Mouse (Mus musculus): ENCODE measurements around the gene Asic2. TPM values are rescaled to one million over a fixed set of nuclear protein-coding genes. Genes with fewer than 3 reads are reported as not detected.

The Asic2 gene
- polyA plus RNA-seq, 1 experiment: 0.08 TPM

DNA sequence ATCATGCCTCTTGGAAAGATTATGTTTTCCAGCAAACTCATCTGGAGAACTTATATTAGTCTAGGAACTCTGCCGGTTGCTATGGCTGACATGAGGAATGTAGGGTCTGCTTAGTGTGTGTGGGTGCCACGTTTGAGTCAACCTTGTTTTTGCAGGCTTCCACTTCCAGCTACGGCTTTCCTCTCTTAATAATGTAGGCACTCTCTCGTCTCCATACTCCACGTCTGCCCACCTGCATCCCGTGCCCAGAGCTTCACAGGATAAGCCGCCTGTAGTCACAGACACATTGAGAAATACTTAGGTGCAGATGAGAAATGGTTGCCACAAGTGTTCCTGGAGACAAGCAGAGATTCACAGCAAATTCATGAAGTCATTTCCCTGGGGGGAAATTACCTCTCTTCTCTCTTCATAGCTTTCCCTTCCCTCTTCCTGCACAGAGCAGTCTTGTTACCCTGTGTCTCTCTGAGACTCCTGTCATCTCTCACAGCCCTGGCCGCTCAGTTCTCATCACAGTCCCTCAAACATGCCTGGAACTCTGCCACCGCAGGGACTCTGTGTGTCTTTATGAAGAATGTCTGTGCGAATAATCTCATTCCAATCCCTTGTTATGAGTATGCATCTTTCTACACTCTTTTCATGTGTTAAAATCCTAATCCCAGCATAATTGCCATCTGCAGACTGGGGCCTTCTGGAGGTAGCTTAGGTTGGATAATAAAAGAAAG is 102.4 kb downstream of the Asic2 start:
- Histone ChIP-seq H3K27me3 (ENCODE audit: control insufficient read depth, insufficient read depth, low read length) (no peaks in the 10 kb centered on the region), H3K27ac (ENCODE audit: control insufficient read depth, insufficient read depth, low read length) (no peak overlapping the region), H3K4me3 (ENCODE audit: control insufficient read depth, insufficient read depth, low read length) (no peak overlapping the region), H3K36me3 (ENCODE audit: control insufficient read depth, insufficient read depth, low read length) (no peaks in the 10 kb centered on the region), H3K4me1 (replicated peaks; ENCODE audit: control insufficient read depth, insufficient read depth, low read length) (no peaks in the 10 kb centered on the region)
- DNase-seq: no peak
- TF ChIP-seq POLR2A (IDR thresholded peaks at IDR 0.05; ENCODE audit: control insufficient read depth, extremely low read depth, insufficient read depth, low read length, poor library complexity) (no peak), CTCF (IDR thresholded peaks at IDR 0.05; ENCODE audit: borderline replicate concordance, control insufficient read depth, extremely low read depth, insufficient read depth, low read length, poor library complexity) (no peak)
- 88% methylated on average over 10 of the region's 10 CpGs for WGBS

DNA sequence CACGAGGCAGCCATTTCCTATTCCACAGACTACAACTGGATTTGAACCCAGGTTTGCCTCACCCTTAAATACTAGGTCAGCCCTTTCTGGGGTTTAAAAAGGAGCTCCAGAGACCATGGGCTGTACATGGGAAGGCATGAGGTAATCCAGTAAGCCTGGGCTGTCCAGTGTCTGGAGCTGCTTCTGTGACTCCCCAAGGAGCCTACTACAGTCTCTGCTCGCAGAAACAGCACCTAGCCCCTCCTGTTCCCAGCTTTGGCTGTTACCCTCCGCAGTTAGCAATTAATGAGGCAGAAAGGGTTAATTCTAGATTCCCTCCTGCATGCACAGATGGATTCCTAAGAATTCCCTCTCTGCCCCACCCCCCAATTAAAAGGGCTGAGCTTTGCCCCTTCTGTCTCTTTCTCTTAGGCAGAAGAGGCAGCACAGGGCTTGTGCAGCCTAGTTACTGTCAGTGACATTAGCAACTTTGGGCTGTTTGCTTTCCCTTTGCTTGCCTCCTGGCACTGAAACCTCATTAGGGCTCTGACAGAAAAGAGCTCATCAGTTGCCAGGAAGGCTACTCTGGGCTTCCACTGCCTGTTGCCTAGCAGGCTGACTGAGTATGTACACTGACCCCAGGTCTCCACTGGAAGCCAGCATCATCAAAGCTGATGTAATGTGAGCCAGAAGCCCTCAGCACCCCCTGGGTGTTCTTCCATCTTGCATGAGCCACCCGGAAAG is 107.8 kb downstream of the Asic2 start, which contains the start of gene 5530401A14Rik:
5530401A14Rik (plus strand) TSS at position 424 of the 723 bp plus-strand sequence.
- TF ChIP-seq CTCF (IDR thresholded peaks at IDR 0.05; ENCODE audit: borderline replicate concordance, control insufficient read depth, extremely low read depth, insufficient read depth, low read length, poor library complexity) (no peak), POLR2A (IDR thresholded peaks at IDR 0.05; ENCODE audit: control insufficient read depth, extremely low read depth, insufficient read depth, low read length, poor library complexity) (no peak)
- WGBS: 85% methylated on average over 4 of the region's 4 CpGs
- H3K4me1 ChIP-seq (replicated peaks; ENCODE audit: control insufficient read depth, insufficient read depth, low read length): no peaks in the 10 kb centered on the region
- no peak within 1 kb of the TSS for H3K4me3 ChIP-seq (ENCODE audit: control insufficient read depth, insufficient read depth, low read length)
- H3K27ac ChIP-seq (ENCODE audit: control insufficient read depth, insufficient read depth, low read length): no peak within 1 kb of the TSS
- H3K27me3 ChIP-seq (ENCODE audit: control insufficient read depth, insufficient read depth, low read length): no peaks in the 10 kb centered on the region
- no peaks in the 10 kb centered on the region for H3K36me3 ChIP-seq (ENCODE audit: control insufficient read depth, insufficient read depth, low read length)
- no peak for DNase-seq

DNA sequence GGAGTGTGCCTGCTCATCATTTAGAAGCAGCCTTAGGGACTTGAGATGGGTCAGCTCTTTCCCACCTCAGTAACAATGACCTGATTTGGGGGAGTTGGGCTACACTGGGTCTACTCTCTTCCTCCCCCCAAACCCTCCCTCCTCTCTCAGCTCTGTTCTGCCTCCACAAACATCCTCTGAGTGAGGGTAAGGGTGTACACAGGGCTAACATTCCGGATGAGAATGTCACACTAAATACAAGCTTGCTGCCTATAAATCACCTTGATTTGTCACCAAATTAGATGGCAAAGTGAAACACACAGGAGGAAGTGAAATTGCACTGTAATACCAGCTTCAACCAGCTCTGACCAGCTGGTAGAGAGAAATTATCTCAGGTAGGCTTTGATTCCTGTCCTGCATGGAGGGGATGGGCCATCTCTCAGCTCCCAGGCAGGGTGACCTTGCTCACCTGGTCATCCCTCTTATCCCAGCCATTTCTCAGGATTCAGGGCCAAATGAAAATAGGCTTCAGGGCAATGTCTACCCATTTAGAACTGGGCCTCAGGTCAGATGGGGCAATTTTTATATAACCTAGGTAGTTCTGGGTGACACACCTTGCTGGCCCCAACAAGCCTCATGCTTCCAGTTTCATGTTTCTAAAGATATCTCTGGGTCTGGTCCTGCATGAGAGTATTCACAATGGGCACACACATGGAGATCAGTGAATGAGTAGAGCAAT is 120.3 kb downstream of the Asic2 start:
- TF ChIP-seq POLR2A (IDR thresholded peaks at IDR 0.05; ENCODE audit: control insufficient read depth, extremely low read depth, insufficient read depth, low read length, poor library complexity) (no peak), CTCF (IDR thresholded peaks at IDR 0.05; ENCODE audit: borderline replicate concordance, control insufficient read depth, extremely low read depth, insufficient read depth, low read length, poor library complexity) (no peak)
- Histone ChIP-seq H3K4me1 (replicated peaks; ENCODE audit: control insufficient read depth, insufficient read depth, low read length) (no peaks in the 10 kb centered on the region), H3K27me3 (ENCODE audit: control insufficient read depth, insufficient read depth, low read length) (no peaks in the 10 kb centered on the region), H3K4me3 (ENCODE audit: control insufficient read depth, insufficient read depth, low read length) (no peak overlapping the region), H3K27ac (ENCODE audit: control insufficient read depth, insufficient read depth, low read length) (no peak overlapping the region), H3K36me3 (ENCODE audit: control insufficient read depth, insufficient read depth, low read length) (no peaks in the 10 kb centered on the region)
- DNase-seq: no peak
- 28% methylated on average over 1 of the region's 1 CpGs for WGBS

DNA sequence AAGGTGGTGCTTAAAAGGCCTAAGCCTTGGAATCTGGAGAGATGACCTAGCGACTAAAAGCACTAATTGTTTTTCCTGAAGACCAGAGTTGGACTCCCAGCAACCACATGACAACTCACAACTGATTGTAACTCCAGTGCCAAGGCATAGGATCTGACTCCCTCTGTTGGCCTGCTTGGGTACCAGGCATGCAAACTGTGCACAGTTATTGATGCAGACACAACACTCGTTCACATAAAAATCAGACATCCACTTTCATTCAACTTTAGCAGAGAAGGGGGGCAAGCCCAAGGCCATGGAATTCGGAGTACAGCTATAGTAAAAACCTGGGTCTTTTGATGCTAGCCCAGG is 122.6 kb downstream of the Asic2 start:
- DNase-seq: no peak
- 71% methylated on average over 3 of the region's 3 CpGs for WGBS
- TF ChIP-seq CTCF (IDR thresholded peaks at IDR 0.05; ENCODE audit: borderline replicate concordance, control insufficient read depth, extremely low read depth, insufficient read depth, low read length, poor library complexity): no peak
- no peak for TF ChIP-seq POLR2A (IDR thresholded peaks at IDR 0.05; ENCODE audit: control insufficient read depth, extremely low read depth, insufficient read depth, low read length, poor library complexity)
- H3K36me3 ChIP-seq (ENCODE audit: control insufficient read depth, insufficient read depth, low read length): no peaks in the 10 kb centered on the region
- H3K27ac ChIP-seq (ENCODE audit: control insufficient read depth, insufficient read depth, low read length): no peak overlapping the region
- H3K27me3 ChIP-seq (ENCODE audit: control insufficient read depth, insufficient read depth, low read length): no peaks in the 10 kb centered on the region
- no peak overlapping the region for H3K4me3 ChIP-seq (ENCODE audit: control insufficient read depth, insufficient read depth, low read length)
- no peaks in the 10 kb centered on the region for H3K4me1 ChIP-seq (replicated peaks; ENCODE audit: control insufficient read depth, insufficient read depth, low read length)

DNA sequence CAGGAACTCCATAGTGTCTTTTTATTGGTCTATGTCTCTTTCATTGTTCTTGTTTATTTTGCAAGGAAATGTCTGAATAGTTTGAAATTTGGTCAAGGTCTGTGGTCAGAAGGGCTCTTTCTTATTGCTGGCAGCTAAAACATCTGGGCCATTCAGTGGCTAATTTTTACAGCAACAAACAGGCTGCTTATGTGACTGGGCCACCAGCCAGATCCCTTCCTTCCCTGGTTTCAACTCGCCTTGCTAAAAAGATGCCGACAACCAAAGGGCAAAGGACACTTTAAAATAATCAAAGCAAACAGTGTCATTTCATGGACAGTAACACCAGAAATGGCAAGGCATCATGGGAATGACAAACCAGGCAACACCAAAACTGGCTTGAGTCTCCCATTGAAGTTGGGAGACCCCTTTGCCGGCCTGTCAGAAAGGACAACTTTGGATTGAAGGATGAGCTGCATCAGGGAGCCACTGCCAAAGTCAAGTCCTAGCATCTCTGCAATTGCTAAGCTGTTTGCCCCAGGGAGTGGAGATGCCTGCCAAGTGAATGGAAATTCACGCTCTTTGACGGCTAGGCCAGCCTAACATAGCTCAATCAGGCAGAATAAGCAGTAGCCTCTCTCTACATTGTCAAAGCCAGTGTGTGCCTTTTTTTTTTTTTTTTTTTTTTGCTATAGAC is 123.1 kb downstream of the Asic2 start:
- H3K36me3 ChIP-seq (ENCODE audit: control insufficient read depth, insufficient read depth, low read length): no peaks in the 10 kb centered on the region
- 85% methylated on average over 5 of the region's 5 CpGs for WGBS
- no peak for DNase-seq
- no peak overlapping the region for H3K4me3 ChIP-seq (ENCODE audit: control insufficient read depth, insufficient read depth, low read length)
- H3K4me1 ChIP-seq (replicated peaks; ENCODE audit: control insufficient read depth, insufficient read depth, low read length): no peaks in the 10 kb centered on the region
- no peak overlapping the region for H3K27ac ChIP-seq (ENCODE audit: control insufficient read depth, insufficient read depth, low read length)
- no peaks in the 10 kb centered on the region for H3K27me3 ChIP-seq (ENCODE audit: control insufficient read depth, insufficient read depth, low read length)
- no peak for TF ChIP-seq POLR2A (IDR thresholded peaks at IDR 0.05; ENCODE audit: control insufficient read depth, extremely low read depth, insufficient read depth, low read length, poor library complexity)
- TF ChIP-seq CTCF (IDR thresholded peaks at IDR 0.05; ENCODE audit: borderline replicate concordance, control insufficient read depth, extremely low read depth, insufficient read depth, low read length, poor library complexity): no peak

DNA sequence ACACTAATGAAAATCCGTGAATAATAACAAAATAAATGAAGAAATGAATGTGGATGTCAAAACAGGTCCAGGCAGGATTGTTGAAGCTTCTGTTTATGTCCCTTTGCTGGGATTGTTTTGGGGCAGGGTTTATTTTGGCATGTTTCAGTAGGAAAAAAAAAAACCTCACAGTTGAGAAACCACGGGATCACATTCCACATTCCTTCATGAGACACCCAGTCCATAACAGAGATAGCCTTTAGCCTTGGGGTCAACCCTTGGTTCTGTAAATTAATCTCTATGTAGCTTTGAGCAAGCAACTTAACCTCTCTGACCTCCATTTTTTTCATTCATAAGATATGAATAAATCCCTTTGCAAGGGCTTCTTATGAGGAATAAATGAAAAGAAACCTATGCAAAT is 127.3 kb downstream of the Asic2 start:
- WGBS: 80% methylated on average over 2 of the region's 2 CpGs
- TF ChIP-seq CTCF (IDR thresholded peaks at IDR 0.05; ENCODE audit: borderline replicate concordance, control insufficient read depth, extremely low read depth, insufficient read depth, low read length, poor library complexity) (no peak), POLR2A (IDR thresholded peaks at IDR 0.05; ENCODE audit: control insufficient read depth, extremely low read depth, insufficient read depth, low read length, poor library complexity) (no peak)
- no peaks in the 10 kb centered on the region for H3K36me3 ChIP-seq (ENCODE audit: control insufficient read depth, insufficient read depth, low read length)
- DNase-seq: no peak
- H3K4me1 ChIP-seq (replicated peaks; ENCODE audit: control insufficient read depth, insufficient read depth, low read length): no peaks in the 10 kb centered on the region
- H3K4me3 ChIP-seq (ENCODE audit: control insufficient read depth, insufficient read depth, low read length): no peak overlapping the region
- no peaks in the 10 kb centered on the region for H3K27me3 ChIP-seq (ENCODE audit: control insufficient read depth, insufficient read depth, low read length)
- H3K27ac ChIP-seq (ENCODE audit: control insufficient read depth, insufficient read depth, low read length): no peak overlapping the region
